Mouse (Mus musculus) intestine, embryonic 15.5 days (tissue): ENCODE measurements around the gene Dock8. TPM values are rescaled to one million over a fixed set of nuclear protein-coding genes. Genes with fewer than 3 reads are reported as not detected.

Experiments
- ATAC-seq: fragments of 200-750 bp; cut with Nextera tagmentation; 2 replicates; pipeline ENCODE4 v1.8.0; 2017; ENCODE audit warnings: moderate TSS enrichment, moderate library complexity
- H3K27ac ChIP-seq: fragments of 300-500 bp; sonication (generic); 2 replicates; pipeline ENCODE4 v1.5.1; 2015; ENCODE audit warnings: mild to moderate bottlenecking, inconsistent platforms
- H3K27me3 ChIP-seq: fragments of 300-500 bp; sonication (generic); replicated peaks from 2 replicates; pipeline ENCODE4 v1.6.1; 2015; ENCODE audit warnings: inconsistent platforms
- H3K36me3 ChIP-seq: fragments of 300-500 bp; sonication (generic); 2 replicates; pipeline ENCODE4 v1.6.1; 2015; ENCODE audit warnings: inconsistent platforms
- H3K4me1 ChIP-seq: fragments of 300-500 bp; sonication (generic); replicated peaks from 2 replicates; pipeline ENCODE4 v1.6.1; 2015; ENCODE audit warnings: inconsistent platforms
- H3K4me2 ChIP-seq: fragments of 300-500 bp; sonication (generic); replicated peaks from 2 replicates; pipeline ENCODE4 v1.6.1; 2015; ENCODE audit warnings: mild to moderate bottlenecking, inconsistent platforms
- H3K4me3 ChIP-seq: fragments of 300-500 bp; sonication (generic); replicated peaks from 2 replicates; pipeline ENCODE4 v1.5.1; 2015; ENCODE audit warnings: inconsistent platforms
- H3K9ac ChIP-seq: fragments of 300-500 bp; sonication (generic); 2 replicates; pipeline ENCODE4 v1.6.1; 2015; ENCODE audit warnings: inconsistent platforms
- H3K9me3 ChIP-seq: fragments of 300-500 bp; sonication (generic); 2 replicates; pipeline ENCODE4 v1.6.1; 2016; ENCODE audit warnings: inconsistent platforms
- WGBS: fragments of 180-500 bp; shearing (Covaris S2); methylation state at CpG from one replicate; pipeline ENCODE4 v1.1.7; 2015; 5-methylcytosine and 5-hydroxymethylcytosine counted together
- polyA plus RNA-seq: library from polyadenylated mRNA; unstranded; fragments of >200 nt; fragmentation: Nextera tagmentation; extraction: Ambion mirVana; gene quantifications from 2 replicates; pipeline ENCODE4 v1.2.1, GENCODE M21; 2015

Dock8 gene
- polyA plus RNA-seq, 1 experiment from 2014 or later: 5.0 TPM

- no peaks in the 10 kb centered on the region for H3K27me3 ChIP-seq
- H3K9ac ChIP-seq: no peak overlapping the region
- H3K9me3 ChIP-seq: no peaks in the 10 kb centered on the region
- no peaks in the 10 kb centered on the region for H3K36me3 ChIP-seq
- H3K4me3 ChIP-seq: no peak overlapping the region
- no peak for ATAC-seq
- no peaks in the 10 kb centered on the region for H3K4me1 ChIP-seq
- H3K4me2 ChIP-seq: no peak overlapping the region
- 76% methylated on average over 4 of the region's 4 CpGs for WGBS
- no peak overlapping the region for H3K27ac ChIP-seq
Observed at GRCm38 (mm10) chr19:25230058-25230974, 231.0 kb downstream of the Dock8 start.

- no peaks in the 10 kb centered on the region for H3K27me3 ChIP-seq
- H3K9ac ChIP-seq: no peak overlapping the region
- no peak for ATAC-seq
- H3K27ac ChIP-seq: no peak overlapping the region
- H3K36me3 ChIP-seq: no peaks in the 10 kb centered on the region
- no peaks in the 10 kb centered on the region for H3K9me3 ChIP-seq
- no peak overlapping the region for H3K4me3 ChIP-seq
- WGBS: 69% methylated on average over 4 of the region's 4 CpGs
- H3K4me2 ChIP-seq: no peak overlapping the region
- no peaks in the 10 kb centered on the region for H3K4me1 ChIP-seq
Observed at GRCm38 (mm10) chr19:25230975-25231334, 231.6 kb downstream of the Dock8 start.

GRCm38 (mm10) chr19:25232032-25232431 lies 232.7 kb downstream of the Dock8 start:
- Histone ChIP-seq H3K9me3 (no peaks in the 10 kb centered on the region), H3K27me3 (peaks cover 3% of the 10 kb centered on the region; the same call in 1 of the 2 replicates), H3K4me2 (no peak overlapping the region), H3K27ac (no peak overlapping the region), H3K9ac (no peak overlapping the region), H3K4me3 (no peak overlapping the region), H3K36me3 (no peaks in the 10 kb centered on the region), H3K4me1 (0 out of 2 replicates have a peak, but pooled peaks cover 2% of the 10 kb centered on the region)
- no peak for ATAC-seq
- 63% methylated on average over 10 of the region's 10 CpGs for WGBS

- Histone ChIP-seq H3K27me3 (peaks cover 11% of the 10 kb centered on the region), H3K27ac (peak within 1 kb of the TSS; percentile 86), H3K36me3 (no peaks in the 10 kb centered on the region), H3K9me3 (no peaks in the 10 kb centered on the region), H3K4me1 (0 out of 2 replicates have a peak, but pooled peaks cover 6% of the 10 kb centered on the region), H3K4me3 (peak within 1 kb of the TSS; percentile 76), H3K9ac (peak within 1 kb of the TSS; percentile 73), H3K4me2 (peak within 1 kb of the TSS; percentile 96)
- WGBS: under 1% methylated on average over 76 of the region's 76 CpGs
- ATAC-seq: peak; percentile 95
Observed at GRCm38 (mm10) chr19:25236596-25237491, 237.5 kb downstream of the Dock8 start, which contains the start of gene Kank1. Kank1 (plus strand) TSS chr19:25236975.

- Histone ChIP-seq H3K4me2 (peak overlapping the region; percentile 96), H3K27me3 (peaks cover 11% of the 10 kb centered on the region), H3K9me3 (no peaks in the 10 kb centered on the region), H3K36me3 (no peaks in the 10 kb centered on the region), H3K4me1 (0 out of 2 replicates have a peak, but pooled peaks cover 6% of the 10 kb centered on the region), H3K27ac (peak overlapping the region; percentile 86), H3K4me3 (peak overlapping the region; percentile 76), H3K9ac (peak overlapping the region; percentile 73)
- under 1% methylated on average over 35 of the region's 35 CpGs for WGBS
- ATAC-seq: peak; percentile 39
Observed at GRCm38 (mm10) chr19:25237492-25238040, 238.2 kb downstream of the Dock8 start.

GRCm38 (mm10) chr19:25238121-25238520 lies 238.8 kb downstream of the Dock8 start:
- H3K4me2 ChIP-seq: peak overlapping the region; percentile 96
- H3K36me3 ChIP-seq: no peaks in the 10 kb centered on the region
- peaks cover 11% of the 10 kb centered on the region for H3K27me3 ChIP-seq
- peak overlapping the region; percentile 76 for H3K4me3 ChIP-seq
- ATAC-seq: no peak
- H3K4me1 ChIP-seq: 0 out of 2 replicates have a peak, but pooled peaks cover 6% of the 10 kb centered on the region
- no peak overlapping the region for H3K9ac ChIP-seq
- H3K27ac ChIP-seq: no peak overlapping the region
- WGBS: 8% methylated on average over 13 of the region's 13 CpGs
- H3K9me3 ChIP-seq: no peaks in the 10 kb centered on the region

GRCm38 (mm10) chr19:25243566-25243965 lies 244.2 kb downstream of the Dock8 start:
- Histone ChIP-seq H3K36me3 (no peaks in the 10 kb centered on the region), H3K4me3 (no peak overlapping the region), H3K27ac (no peak overlapping the region), H3K4me2 (no peak overlapping the region), H3K27me3 (no peaks in the 10 kb centered on the region), H3K4me1 (peaks cover 4% of the 10 kb centered on the region; the same call in 1 of the 2 replicates), H3K9me3 (no peaks in the 10 kb centered on the region), H3K9ac (no peak overlapping the region)
- 51% methylated on average over 4 of the region's 4 CpGs for WGBS
- peak; percentile 56; the same call in 1 of the 2 replicates for ATAC-seq

- Histone ChIP-seq H3K36me3 (no peaks in the 10 kb centered on the region), H3K9me3 (no peaks in the 10 kb centered on the region), H3K4me2 (no peak overlapping the region), H3K9ac (no peak overlapping the region), H3K27me3 (no peaks in the 10 kb centered on the region), H3K4me3 (no peak overlapping the region), H3K4me1 (peaks cover 8% of the 10 kb centered on the region; the same call in 1 of the 2 replicates), H3K27ac (no peak overlapping the region)
- ATAC-seq: peak; percentile 70
- WGBS: 77% methylated on average over 8 of the region's 8 CpGs
Observed at GRCm38 (mm10) chr19:25246062-25246461, 246.7 kb downstream of the Dock8 start.

- Histone ChIP-seq H3K9me3 (no peaks in the 10 kb centered on the region), H3K9ac (no peak overlapping the region), H3K4me3 (no peak overlapping the region), H3K36me3 (no peaks in the 10 kb centered on the region), H3K27ac (no peak overlapping the region), H3K4me2 (no peak overlapping the region), H3K27me3 (no peaks in the 10 kb centered on the region), H3K4me1 (peaks cover 8% of the 10 kb centered on the region; the same call in 1 of the 2 replicates)
- ATAC-seq: no peak
- 50% methylated on average over 14 of the region's 14 CpGs for WGBS
Observed at GRCm38 (mm10) chr19:25247858-25248552, 248.7 kb downstream of the Dock8 start.

- Histone ChIP-seq H3K4me3 (no peak overlapping the region), H3K4me1 (peaks cover 8% of the 10 kb centered on the region; the same call in 1 of the 2 replicates), H3K27me3 (no peaks in the 10 kb centered on the region), H3K9ac (no peak overlapping the region), H3K9me3 (no peaks in the 10 kb centered on the region), H3K4me2 (no peak overlapping the region; the same call in 1 of the 2 replicates), H3K27ac (no peak overlapping the region), H3K36me3 (no peaks in the 10 kb centered on the region)
- WGBS: 50% methylated on average over 13 of the region's 13 CpGs
- peak; percentile 39 for ATAC-seq
Observed at GRCm38 (mm10) chr19:25249230-25249629, 249.9 kb downstream of the Dock8 start.

- Histone ChIP-seq H3K27me3 (no peaks in the 10 kb centered on the region), H3K4me2 (no peak overlapping the region), H3K36me3 (no peaks in the 10 kb centered on the region), H3K4me1 (peaks cover 8% of the 10 kb centered on the region; the same call in 1 of the 2 replicates), H3K4me3 (no peak overlapping the region), H3K9me3 (no peaks in the 10 kb centered on the region), H3K9ac (no peak overlapping the region), H3K27ac (no peak overlapping the region)
- WGBS: 80% methylated on average over 3 of the region's 3 CpGs
- no peak for ATAC-seq
Observed at GRCm38 (mm10) chr19:25251610-25252140, 252.3 kb downstream of the Dock8 start.
